Mouse (Mus musculus) stomach, postnatal 0 days (tissue): ENCODE results near the gene Gm5148. TPM values are rescaled to one million over a fixed set of nuclear protein-coding genes. Genes with fewer than 3 reads are reported as not detected.

Experiments used
- ATAC-seq: fragments of 200-750 bp; cut with Nextera tagmentation; 2 replicates; pipeline ENCODE4 v1.8.0; 2017; ENCODE audit not compliant: low FRiP score, low TSS enrichment
- DNase-seq: peaks from one replicate; pipeline ENCODE4 v3.0.0-alpha.2; 2016; ENCODE audit warnings: low spot score
- H3K27ac ChIP-seq: fragments of 300-500 bp; sonication (generic); replicated peaks from 2 replicates; pipeline ENCODE4 v1.5.1; 2014; ENCODE audit warnings: mild to moderate bottlenecking, control low read depth
- H3K27me3 ChIP-seq: fragments of 300-500 bp; sonication (generic); 2 replicates; pipeline ENCODE4 v1.6.1; 2014; ENCODE audit warnings: low read length; ENCODE audit not compliant: control insufficient read depth, insufficient read depth
- H3K36me3 ChIP-seq: fragments of 300-500 bp; sonication (generic); 2 replicates; pipeline ENCODE4 v1.6.1; 2014; ENCODE audit warnings: low read length, mixed read lengths; ENCODE audit not compliant: control insufficient read depth, insufficient read depth
- H3K4me1 ChIP-seq: fragments of 300-500 bp; sonication (generic); replicated peaks from 2 replicates; pipeline ENCODE4 v1.6.1; 2014; ENCODE audit warnings: antibody characterized with exemption; ENCODE audit not compliant: control insufficient read depth, insufficient read depth
- H3K4me2 ChIP-seq: fragments of 300-500 bp; sonication (generic); replicated peaks from 2 replicates; pipeline ENCODE4 v1.6.1; 2014; ENCODE audit warnings: low read depth, mild to moderate bottlenecking, control low read depth, moderate library complexity
- H3K4me3 ChIP-seq: fragments of 300-500 bp; sonication (generic); 2 replicates; pipeline ENCODE4 v1.5.1; 2014; ENCODE audit warnings: low read depth, low read length, control low read depth
- H3K9ac ChIP-seq: fragments of 300-500 bp; sonication (generic); 2 replicates; pipeline ENCODE4 v1.6.1; 2014; ENCODE audit warnings: mild to moderate bottlenecking, low read length, control low read depth, mixed read lengths
- H3K9me3 ChIP-seq: fragments of 300-500 bp; sonication (generic); 2 replicates; pipeline ENCODE4 v1.6.1; 2016; ENCODE audit warnings: low read length; ENCODE audit not compliant: control insufficient read depth
- CTCF ChIP-seq: IDR thresholded peaks from 2 replicates; pipeline ENCODE4 v1.5.1; 2016; ENCODE audit warnings: antibody characterized with exemption, low read depth, mild to moderate bottlenecking, moderate library complexity
- EP300 ChIP-seq: optimal IDR thresholded peaks from 2 replicates; pipeline ENCODE3; 2016; ENCODE audit warnings: antibody characterized with exemption
- WGBS: fragments of 180-500 bp; shearing (Covaris S2); extraction: QIAGEN DNeasy Blood & Tissue Kit; methylation state at CpG from one replicate; pipeline ENCODE4 v1.1.7; 2014; 5-methylcytosine and 5-hydroxymethylcytosine counted together
- polyA plus RNA-seq: library from polyadenylated mRNA; unstranded; fragments of >200 nt; fragmentation: Nextera tagmentation; extraction: Ambion mirVana; gene quantifications from 2 replicates; pipeline ENCODE4 v1.2.1, GENCODE M21; 2015

Gm5148 gene
- 4.9 and 5.7 TPM in 2 replicates for polyA plus RNA-seq

GRCm38 (mm10) chr3:37724171-37724804 lies at the start of gene Gm5148:
Gene Gm5148 (minus strand): TSS chr3:37724490.
- DNase-seq (peak; percentile 97), ATAC-seq (peak; percentile 96)
- Histone ChIP-seq H3K27ac (peak within 1 kb of the TSS; percentile 94), H3K36me3 (no peaks in the 10 kb centered on the region), H3K4me3 (peak within 1 kb of the TSS; percentile 18), H3K9me3 (no peaks in the 10 kb centered on the region), H3K27me3 (no peaks in the 10 kb centered on the region), H3K9ac (peak within 1 kb of the TSS; percentile 53), H3K4me1 (peaks cover 10% of the 10 kb centered on the region), H3K4me2 (peak within 1 kb of the TSS; percentile 57)
- 7% methylated on average over 24 of the region's 24 CpGs for WGBS
- TF ChIP-seq EP300 (peak; percentile 31), CTCF (peak; percentile 70)

DNA sequence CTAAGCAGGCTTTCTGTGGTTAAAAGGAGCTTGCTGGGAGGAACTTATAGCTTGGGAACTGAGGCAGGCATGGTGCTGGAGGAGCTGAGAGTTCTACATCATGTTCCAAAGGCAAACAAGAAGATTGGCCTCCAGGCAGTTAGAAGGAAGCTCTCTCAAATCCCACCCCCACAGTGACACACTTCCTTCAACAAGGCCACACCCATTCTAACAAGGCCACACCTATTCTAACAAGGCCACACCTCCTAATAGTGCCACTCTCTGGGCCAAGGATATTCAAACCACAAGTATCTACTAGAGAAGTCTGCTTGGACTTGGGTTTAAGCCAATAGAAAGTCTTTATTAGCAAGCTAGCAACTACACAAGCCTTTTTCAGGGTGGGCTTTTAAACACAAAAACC lies 46.7 kb upstream of the Gm5148 start:
- Histone ChIP-seq H3K9ac (no peak overlapping the region), H3K9me3 (no peaks in the 10 kb centered on the region), H3K4me2 (no peak overlapping the region), H3K27ac (no peak overlapping the region), H3K36me3 (no peaks in the 10 kb centered on the region), H3K27me3 (no peaks in the 10 kb centered on the region), H3K4me3 (no peak overlapping the region), H3K4me1 (peaks cover 4% of the 10 kb centered on the region; the same call in 1 of the 2 replicates)
- TF ChIP-seq EP300 (no peak), CTCF (no peak)
- no peak for DNase-seq
- no peak; the same call in 1 of the 2 replicates for ATAC-seq

DNA sequence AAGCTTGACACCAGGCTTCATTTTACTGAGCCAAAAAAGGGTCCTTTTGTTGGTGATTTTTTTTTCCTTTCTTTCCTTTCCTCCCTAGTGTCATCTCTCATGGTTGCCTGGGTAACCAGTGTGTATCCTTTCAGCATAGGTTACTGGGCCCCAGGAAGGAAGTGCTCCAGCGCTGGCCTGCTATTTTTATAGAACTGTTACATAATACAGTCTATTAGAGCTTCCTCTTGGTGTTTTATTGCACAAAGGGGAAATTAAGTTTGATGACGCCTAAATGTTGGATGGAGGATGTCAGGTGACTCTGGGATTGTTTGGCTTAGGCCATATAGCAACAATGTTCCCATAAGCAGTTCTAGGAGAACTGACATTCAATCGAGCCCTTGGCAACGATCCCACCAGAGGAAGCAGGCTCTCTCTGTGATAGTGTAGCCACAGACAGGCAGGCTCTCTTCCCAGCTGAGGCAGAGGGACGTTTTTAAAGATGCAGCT lies 45.0 kb upstream of the Gm5148 start:
- 33% methylated on average over 5 of the region's 5 CpGs for WGBS
- DNase-seq (peak; percentile 33), ATAC-seq (peak; percentile 66; the same call in 1 of the 2 replicates)
- H3K4me3 ChIP-seq: no peak overlapping the region
- peak overlapping the region; percentile 67 for H3K27ac ChIP-seq
- H3K36me3 ChIP-seq: no peaks in the 10 kb centered on the region
- no peaks in the 10 kb centered on the region for H3K27me3 ChIP-seq
- H3K9me3 ChIP-seq: no peaks in the 10 kb centered on the region
- H3K9ac ChIP-seq: no peak overlapping the region
- H3K4me1 ChIP-seq: peaks cover 4% of the 10 kb centered on the region; the same call in 1 of the 2 replicates
- TF ChIP-seq EP300 (peak; percentile 62), CTCF (no peak)
- H3K4me2 ChIP-seq: no peak overlapping the region

GRCm38 (mm10) chr3:37767147-37768015 lies 43.1 kb upstream of the Gm5148 start:
- H3K4me1 ChIP-seq: peaks cover 4% of the 10 kb centered on the region; the same call in 1 of the 2 replicates
- no peak overlapping the region; the same call in 1 of the 2 replicates for H3K9ac ChIP-seq
- H3K4me3 ChIP-seq: no peak overlapping the region
- ATAC-seq: no peak
- no peaks in the 10 kb centered on the region for H3K36me3 ChIP-seq
- no peaks in the 10 kb centered on the region for H3K27me3 ChIP-seq
- no peak for TF ChIP-seq CTCF
- no peak for TF ChIP-seq EP300
- H3K9me3 ChIP-seq: no peaks in the 10 kb centered on the region
- peak overlapping the region; percentile 73 for H3K27ac ChIP-seq
- no peak for DNase-seq
- WGBS: 34% methylated on average over 12 of the region's 12 CpGs
- H3K4me2 ChIP-seq: no peak overlapping the region

DNA sequence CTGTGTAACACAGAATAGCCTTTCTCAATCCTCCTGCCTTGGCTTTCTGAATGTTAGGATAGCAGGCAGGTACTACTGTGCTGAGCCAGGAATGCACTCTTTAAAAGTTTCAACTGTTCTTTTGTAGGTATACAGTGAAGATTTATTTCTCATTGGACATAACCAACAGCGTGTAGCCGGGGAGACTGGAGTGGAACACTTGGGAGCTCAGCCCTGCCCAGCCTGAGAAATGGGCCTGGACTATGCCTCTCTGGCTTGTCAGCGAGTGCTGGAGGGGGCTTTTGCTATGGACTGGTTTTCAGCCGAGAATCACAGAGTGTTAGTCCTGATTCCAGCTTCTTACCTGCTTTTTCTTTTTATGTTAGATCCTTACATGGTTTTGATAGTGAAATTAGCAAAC lies 42.3 kb upstream of the Gm5148 start:
- Histone ChIP-seq H3K4me3 (no peak overlapping the region), H3K27ac (peak overlapping the region; percentile 49), H3K4me2 (no peak overlapping the region), H3K9ac (peak overlapping the region; percentile 9; the same call in 1 of the 2 replicates), H3K36me3 (no peaks in the 10 kb centered on the region), H3K27me3 (no peaks in the 10 kb centered on the region), H3K9me3 (no peaks in the 10 kb centered on the region), H3K4me1 (peaks cover 4% of the 10 kb centered on the region; the same call in 1 of the 2 replicates)
- ATAC-seq: no peak
- 35% methylated on average over 4 of the region's 4 CpGs for WGBS
- TF ChIP-seq EP300 (no peak), CTCF (no peak)
- DNase-seq: no peak
